Mouse (Mus musculus) frontal cortex, postnatal 36 days (tissue): ENCODE results near the gene Ccdc14.
"Not testable (repeated sequence)": the region's sequence is repeated elsewhere in the genome, so short reads cannot be mapped to it uniquely, and the experiment has no call there.

Source experiments
- DNase-seq, 2 experiments: peaks; one replicate each; pipeline ENCODE4 v3.0.0; 2022; ENCODE audit warnings: low spot score in 2 of 2

Gene Ccdc14

DNA sequence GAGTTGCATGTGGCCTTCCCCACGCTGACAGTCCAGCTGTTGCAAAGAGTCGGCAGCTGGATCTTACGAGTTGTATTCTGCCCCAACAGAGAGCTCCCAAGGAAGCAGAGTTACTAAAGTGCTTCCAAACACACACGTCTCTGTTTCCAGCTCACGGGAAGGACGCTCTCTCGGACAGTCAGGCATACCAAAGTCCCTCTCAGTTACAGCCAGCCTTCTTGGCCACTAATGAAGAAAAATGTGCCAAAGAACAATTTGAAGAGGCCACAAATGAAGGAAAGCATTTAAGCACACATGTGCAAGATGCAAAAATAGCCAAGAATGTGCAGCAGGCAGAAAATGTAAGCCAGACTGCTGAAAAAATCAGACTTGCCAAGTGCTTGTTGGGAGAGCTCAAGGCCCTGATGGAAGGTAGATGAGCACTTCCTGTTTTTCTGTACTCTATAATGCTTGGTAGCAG is 16.1 kb downstream of the Ccdc14 start:
- no peak for DNase-seq

DNA sequence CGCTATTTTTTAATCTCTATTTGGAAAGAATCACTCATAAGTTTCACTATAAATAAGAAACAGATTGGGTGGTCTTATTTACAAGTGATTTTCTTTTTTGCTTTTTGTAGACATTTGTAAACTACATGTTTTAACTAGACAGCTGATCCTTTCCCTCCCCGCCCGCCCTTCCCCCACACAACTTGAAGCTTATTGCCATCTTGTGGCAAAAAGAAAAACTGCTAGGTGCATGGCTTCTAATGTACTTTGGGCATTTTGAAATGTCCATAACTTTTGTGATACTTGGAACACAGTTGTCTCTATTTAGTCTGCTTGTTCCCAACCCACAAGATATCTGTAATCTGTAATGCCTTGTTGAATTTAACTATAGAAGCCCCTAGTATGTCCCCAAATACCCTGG is 21.1 kb downstream of the Ccdc14 start:
- no peak for DNase-seq

DNA sequence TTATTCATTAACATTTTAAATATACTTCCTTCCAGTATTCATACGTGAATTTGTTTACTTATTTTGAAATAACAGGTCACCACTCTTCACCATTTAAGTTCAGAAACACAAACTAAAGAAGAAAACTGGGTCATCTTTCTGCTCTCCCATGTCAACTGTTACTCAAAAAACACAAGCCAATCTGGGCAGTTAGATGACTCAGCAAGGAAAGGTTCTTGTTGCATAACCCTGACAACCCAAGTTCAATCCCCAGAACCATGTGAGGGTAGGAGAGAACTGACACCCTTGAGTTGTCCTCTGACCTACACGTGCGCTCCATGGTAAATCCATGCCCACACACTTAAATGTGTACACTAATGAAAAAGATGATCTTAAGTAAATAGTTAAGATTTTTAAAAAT is 34.7 kb downstream of the Ccdc14 start:
- DNase-seq: no peak

DNA sequence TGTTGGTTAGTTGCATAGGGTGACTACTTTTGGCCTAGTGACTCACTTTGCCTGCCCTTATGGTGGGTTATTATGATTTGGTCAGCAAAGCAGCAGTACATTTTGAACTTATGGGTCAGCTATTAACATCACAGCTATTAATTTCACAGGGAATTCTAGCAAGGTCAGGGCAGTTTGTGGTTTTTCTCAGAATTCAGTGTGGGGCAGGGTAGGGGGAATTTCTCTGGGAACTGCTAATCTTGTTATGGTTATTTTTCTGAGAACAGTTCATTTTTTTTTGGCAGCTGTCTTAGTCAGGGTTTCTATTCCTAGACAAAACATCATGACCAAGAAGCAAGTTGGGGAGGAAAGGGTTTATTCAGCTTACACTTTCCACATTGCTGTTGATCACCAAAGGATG is 38.2 kb downstream of the Ccdc14 start:
- DNase-seq: not testable (repeated sequence)

DNA sequence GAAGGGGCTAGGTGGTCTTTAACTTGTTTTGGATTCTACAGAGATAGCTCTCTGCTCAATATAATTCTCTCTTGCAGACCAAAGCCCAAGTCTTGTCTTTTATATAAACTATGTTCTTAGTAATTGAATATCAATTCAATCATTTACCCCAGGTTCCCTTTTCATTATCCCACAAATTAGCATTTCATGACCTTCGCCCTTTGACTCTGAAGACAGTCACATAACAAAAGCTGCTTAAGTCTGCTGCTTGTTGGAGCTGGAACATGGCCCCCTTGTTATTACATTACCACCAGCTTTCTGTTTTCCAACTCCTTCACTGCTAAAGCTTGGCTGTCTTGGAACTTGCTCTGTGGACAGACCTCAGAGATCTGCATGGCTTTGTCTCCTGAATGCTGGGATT is 39.0 kb downstream of the Ccdc14 start:
- no peak for DNase-seq

DNA sequence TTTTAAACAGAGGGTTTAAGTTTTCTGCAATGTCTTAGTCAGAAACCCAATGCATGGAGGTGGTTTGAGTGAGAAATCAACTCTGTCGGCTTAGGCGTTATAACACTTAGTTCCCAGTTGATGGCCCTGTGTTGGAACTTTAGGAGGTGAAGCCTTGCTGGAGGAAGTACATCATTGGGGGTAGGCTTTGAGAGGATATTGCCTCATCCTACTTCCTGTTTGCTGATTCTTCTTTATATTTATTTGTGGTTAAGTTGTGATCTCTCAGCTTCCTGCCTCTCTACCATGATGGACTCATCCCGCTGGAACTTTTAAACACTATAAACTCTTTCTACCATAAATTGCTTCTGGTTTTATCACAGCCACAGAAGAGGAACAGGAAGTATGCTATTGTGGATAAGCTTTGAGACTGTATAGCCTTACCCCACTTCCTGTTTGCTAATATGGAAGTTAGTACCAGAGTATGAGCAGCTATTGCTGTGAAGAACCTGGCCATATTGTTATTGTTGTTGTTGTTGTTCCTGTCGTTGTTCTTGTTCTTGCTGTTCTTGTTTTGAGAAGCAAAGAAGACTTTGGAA is 48.3 kb downstream of the Ccdc14 start:
- no peak for DNase-seq

DNA sequence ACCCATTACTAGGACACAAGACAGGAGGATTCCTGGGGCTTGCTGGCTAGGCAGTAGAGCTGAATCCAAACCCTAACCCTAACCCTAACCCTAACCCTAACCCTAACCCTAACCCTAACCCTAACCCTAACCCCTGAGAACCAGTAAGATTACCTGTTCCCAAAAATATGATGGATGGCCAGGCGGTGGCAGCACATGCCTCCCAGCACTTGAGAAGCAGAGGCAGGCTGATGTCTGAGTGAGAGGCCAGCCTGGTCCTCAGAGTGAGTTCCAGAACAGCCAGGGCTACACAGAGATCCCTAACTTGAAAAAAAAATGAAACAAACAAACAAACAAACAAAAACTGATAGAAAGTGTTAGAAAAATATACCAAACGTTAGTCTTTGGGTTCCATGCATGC is 52.5 kb downstream of the Ccdc14 start:
- no peak for DNase-seq

DNA sequence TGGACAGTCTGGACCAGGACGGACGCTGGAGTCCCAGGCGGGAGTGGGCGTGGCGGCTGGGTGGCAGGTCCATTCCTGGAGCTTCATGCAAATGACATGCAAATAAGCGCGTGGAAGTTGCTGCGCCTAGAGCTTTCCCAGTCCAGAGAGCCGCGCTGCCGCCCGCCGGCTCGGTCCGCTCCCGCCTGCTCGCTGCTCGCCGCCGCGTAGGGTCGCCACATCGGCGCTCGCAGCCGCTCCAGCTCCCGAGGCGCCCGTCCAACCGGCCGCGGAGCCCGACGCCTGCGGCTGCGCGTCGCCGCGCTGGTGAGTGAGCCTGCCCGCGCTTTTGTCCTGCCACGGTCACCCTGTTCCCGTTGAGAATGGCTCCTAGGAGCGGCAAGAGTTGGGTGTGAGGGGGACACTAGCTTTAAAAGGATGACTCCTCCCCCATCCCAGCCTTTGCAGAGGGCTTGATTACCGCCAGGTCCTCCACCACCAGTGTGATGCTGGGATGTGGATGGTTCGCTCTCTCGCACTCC is 54.7 kb downstream of the Ccdc14 start, which contains the start of gene Mylk:
Gene Mylk (plus strand): TSS at position 146 of the 521 bp plus-strand sequence.
- DNase-seq: peak; percentile 34 to 57

DNA sequence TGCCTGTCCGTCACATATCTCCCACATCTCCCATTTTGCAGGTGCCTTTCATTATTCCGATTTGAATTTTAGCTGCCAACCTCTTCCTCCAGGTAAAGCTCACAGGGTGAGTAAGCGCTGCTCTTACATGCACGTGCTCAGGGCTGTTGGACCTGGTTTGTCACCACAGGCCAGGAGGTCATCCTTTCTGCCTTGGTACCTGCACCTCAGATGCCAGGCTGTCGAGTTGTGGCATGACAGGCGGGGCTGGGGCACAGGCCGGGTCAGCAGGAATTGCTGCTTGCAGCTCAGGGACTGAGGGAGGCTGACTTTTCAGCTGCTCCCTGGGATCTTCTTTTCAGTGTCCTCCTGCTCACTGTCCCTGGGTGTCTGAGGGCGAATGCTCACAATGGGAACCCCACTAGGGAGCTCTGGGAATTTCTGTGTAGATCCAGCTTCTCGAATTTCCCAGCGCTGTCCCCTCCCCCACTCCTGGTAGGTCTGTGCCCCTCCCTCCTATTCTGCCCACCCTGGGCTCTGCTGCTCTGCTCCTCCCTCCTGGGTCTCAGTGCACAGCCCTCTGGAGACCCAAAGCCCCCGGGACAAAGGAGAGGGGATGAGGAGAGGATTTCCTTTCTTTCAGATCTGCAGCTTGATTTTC is 57.8 kb downstream of the Ccdc14 start:
- DNase-seq: no peak

DNA sequence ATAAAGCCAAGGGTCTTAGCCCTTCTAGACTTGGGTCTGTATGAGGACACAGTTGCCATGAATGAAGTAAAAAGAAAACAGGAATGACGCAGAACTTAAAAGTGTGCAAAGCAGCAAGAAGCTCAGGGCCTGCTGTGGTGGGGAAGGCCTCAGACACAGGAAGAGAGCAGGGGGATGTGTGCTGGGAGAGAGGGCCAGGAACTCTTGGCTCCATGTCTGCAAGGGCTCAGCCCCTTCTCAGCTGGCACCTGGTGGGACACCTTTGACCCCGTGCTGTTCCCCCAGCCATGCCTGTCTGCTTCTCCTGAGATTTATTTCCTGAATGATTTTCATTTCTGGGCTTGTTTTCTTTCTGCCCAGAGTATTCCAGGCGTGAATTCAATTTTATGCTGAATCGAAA is 59.1 kb downstream of the Ccdc14 start:
- no peak for DNase-seq

DNA sequence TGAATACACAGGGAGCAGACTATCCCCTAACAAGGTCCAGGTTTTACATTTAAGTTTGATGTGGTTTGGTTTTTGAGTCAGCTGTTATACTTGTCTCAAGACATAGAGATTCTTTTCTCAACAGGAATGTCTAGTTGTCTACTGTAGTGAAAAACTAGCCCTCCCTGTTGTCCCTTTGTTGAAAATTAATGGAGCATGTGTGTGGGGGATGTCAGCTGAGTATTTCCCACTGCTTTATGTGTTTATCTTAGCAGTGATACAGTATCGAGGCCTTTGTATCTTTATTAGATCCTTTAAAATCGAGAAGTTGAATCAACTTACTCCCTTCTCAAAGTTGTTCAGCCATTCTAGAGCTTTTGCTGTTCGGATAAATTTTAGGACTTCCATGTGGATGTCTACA is 61.6 kb downstream of the Ccdc14 start:
- no peak for DNase-seq

DNA sequence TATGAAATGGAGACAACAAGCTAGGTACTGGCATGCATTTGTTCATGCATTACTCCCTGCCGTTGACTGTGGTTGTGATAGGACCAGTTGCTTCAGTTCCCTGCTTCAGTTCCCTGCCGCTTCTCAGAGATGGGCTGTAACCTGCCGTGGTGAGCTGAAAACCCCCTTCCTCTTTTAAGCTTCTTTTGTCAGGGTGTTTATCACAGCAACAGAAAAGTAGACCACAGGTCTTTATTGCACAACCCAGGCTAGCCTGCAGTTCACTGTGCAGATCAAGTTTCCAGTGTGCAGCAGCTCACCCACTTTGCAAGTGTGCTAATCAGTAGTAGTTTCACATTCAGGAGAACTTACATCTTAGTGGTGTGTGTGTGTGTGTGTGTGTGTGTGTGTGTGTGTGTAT is 62.6 kb downstream of the Ccdc14 start:
- no peak for DNase-seq

DNA sequence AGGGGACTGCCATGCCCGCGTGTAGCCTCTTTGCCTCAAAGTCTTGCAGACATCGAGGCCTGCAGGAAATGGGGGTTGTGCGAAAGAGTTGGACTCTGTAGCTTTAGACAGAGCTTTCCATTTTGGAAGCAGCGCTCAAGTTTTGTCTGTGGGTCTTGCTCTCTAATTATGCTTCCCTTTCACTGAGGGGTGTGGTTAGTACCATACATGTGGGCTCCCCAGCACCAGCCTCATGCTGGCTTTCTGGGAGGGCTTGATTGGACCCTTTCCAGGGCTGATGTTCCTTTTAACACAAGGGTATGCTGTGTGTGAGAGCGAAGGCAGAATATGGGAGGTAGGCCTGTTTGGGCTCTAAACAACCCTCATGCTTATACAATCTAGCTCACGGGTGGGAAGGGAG is 66.6 kb downstream of the Ccdc14 start:
- no peak for DNase-seq

DNA sequence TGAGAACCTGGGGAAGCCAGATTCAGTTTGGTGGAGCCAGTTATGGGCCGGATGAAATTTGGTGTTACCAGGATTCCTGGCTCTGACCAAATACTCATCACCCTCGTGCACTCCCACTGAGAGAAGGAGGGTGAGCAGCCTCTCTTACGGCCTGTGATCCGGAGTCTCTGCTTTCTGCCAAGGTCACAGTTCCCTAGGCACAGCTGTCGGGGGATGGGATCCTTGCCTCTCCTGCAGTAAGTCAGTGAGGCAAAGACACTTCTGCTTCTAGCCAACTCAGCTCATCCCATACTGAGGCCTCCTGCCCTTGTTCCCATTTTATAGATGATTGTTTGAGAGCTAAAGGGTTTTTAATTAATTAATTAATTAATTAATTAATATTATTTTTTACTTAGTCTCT is 67.8 kb downstream of the Ccdc14 start:
- no peak for DNase-seq

DNA sequence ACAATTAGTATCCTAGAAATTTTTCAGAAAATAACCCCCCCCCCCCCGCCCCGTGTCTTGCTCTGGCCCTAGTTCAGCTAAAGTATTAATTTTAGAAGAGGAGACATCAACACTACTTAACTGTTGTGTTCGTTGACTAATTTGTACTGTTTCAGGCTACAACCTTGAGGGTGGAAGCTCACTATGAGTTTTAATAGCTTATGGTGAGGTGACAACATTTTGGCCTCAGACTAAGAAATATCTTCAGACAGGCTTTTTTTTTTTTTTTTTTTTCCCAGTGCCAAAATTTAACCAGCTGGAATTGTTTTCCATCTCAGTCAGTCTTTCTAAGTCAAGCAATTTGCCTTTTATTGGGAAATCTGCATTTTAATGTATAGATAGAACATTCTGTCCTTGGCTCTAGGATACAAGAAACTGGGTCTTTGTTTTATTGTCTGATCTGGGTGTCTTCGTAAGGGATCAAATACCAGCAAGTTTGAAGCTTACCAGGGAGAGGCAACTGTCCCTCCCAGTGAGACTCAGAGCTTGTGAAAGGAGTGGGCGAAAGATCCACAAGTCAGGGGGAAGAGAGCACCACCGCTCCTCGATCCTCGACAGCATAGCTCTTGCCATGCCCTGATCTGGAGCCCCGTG is 73.7 kb downstream of the Ccdc14 start:
- DNase-seq: no peak

DNA sequence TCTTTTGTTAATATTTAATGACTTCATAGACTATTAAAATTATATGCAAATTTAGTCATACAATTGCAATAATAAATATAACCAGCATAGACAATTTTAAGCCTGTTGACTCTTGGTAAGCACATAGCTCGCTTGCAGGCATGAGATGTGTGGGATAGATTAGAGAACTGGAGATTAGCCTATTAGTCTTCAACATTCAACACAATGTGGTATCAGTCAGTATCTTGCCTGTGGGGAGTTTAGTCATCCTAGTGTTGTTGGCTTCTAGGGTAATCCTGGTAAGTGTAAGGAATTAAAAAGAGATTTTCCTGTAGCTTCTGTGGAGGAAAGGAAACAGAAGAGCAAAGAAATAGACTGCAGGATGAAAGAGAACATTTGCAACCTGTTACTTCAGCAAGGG is 75.2 kb downstream of the Ccdc14 start:
- DNase-seq: no peak

DNA sequence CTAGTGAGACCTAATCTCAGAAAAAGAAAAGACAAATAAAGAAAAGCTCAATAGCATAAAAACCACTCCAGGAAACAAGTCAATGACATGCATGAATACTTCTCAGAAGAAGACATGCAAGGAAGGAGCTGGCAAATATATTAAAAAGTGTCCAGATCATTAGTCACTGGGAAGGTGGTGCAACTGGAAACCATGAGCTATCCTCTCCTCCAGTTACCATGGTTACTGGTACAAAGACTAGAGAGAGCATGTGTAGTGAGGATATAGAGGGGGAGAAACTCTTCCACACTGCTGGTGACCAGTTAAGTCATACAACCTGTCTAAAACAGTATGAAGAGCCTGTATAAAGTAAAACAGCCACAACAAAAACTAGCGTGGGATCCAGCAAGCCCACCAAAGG is 75.8 kb downstream of the Ccdc14 start:
- DNase-seq: no peak

DNA sequence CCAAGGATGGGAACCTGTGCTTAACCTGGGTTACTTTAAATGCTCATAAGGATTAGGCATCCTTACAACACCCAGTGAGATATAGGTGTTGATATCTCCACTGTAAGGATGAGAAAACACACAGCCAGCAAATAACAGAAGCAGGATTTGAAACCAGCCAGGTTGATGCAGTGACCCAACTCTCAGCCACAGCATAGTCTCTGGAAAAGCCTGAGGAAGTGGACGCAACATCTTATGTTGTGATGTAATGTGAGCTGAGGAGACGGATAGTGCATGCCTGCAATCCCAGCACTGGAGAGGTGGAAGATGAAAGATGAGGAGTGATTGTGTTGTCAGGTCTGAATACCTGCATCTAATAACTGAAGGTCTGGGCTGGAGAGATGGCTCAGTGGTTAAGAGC is 77.0 kb downstream of the Ccdc14 start:
- no peak for DNase-seq

DNA sequence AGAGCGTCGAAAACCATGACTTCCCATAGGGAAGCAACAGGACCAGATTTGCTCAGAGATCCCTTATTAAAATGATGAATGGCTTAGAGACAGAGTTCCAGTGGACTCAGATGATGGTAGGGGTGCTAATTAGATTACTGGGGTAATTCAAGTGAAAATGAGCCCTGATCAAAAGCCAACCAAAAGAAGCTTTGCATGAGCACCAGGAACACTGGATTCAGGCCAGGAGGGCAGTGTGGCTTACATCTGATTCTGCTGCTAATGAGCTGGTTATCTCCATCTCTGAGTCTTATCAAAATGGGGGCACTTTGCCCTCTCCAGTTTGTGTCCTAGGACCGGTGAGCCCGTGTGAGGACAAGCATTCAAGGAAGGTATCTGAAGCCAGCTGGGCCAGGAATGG is 78.0 kb downstream of the Ccdc14 start:
- no peak for DNase-seq

DNA sequence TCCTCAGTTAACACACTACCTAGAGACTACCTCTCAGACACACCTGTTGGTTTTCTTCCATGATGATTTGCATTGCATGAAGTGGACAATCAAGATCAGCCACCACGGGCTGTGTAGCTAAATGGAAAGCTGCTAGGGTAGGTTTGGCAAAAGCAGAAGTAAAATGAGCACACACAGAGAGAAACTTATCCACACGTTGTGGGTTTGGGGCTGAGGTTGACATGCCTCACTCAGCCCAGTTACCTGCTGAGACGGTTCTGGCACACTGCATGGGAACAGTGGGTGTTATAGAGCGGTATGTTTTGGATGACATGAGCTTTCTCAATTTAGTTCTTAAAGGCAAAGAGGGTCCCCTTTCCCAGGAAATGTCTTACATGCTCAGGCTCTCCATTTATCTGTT is 79.7 kb downstream of the Ccdc14 start:
- DNase-seq: no peak

DNA sequence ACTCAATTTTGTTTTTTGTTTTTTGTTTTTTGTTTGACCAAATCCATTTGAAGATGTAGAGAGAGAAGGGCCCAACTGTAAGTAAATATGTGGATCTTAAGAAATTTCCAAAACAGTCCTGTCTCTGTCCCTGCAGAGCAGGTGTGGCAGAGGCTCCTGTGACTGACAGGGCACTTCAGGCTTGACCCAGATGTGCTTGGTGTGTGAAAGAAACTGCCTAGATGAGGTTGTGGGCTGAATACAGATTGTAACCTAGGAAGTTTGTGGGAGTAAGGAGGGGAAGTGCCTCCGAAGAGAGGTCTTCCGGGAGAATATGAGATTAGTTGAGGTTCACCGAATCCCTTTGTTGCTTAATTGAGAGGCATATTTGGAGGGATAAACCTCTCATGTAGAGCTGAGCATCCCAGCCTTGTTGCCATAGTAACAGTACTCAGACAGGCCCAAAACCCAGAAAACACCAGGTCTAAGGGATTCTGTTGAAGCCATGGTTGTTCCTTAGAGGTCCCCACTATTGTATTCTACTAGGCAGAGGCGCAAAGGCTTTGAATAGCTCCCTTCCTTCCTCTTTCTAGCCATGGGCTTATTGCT is 82.1 kb downstream of the Ccdc14 start:
- DNase-seq: no peak
